Mouse (Mus musculus) forebrain, embryonic 15.5 days (tissue): Measurements from ENCODE around the gene Gm26566. TPM values are rescaled to one million over a fixed set of nuclear protein-coding genes. Genes with fewer than 3 reads are reported as not detected.
"Not testable (repeated sequence)": the region's sequence is repeated elsewhere in the genome, so short reads cannot be mapped to it uniquely, and the experiment has no call there.

ENCODE experiments used
- ATAC-seq: fragments of 200-750 bp; cut with Nextera tagmentation; replicated peaks from 2 replicates; pipeline ENCODE4 v1.8.0; 2017; ENCODE audit warnings: mild to moderate bottlenecking, moderate TSS enrichment, moderate library complexity
- H3K27ac ChIP-seq: fragments of 300-500 bp; sonication (generic); replicated peaks from 2 replicates; pipeline ENCODE4 v1.5.1; 2015; ENCODE audit warnings: mild to moderate bottlenecking, inconsistent platforms
- H3K27me3 ChIP-seq: fragments of 300-500 bp; sonication (generic); 2 replicates; pipeline ENCODE4 v1.6.1; 2015; ENCODE audit warnings: inconsistent platforms
- H3K36me3 ChIP-seq: fragments of 300-500 bp; sonication (generic); 2 replicates; pipeline ENCODE4 v1.6.1; 2015; ENCODE audit warnings: mild to moderate bottlenecking, inconsistent platforms
- H3K4me1 ChIP-seq: fragments of 300-500 bp; sonication (generic); 2 replicates; pipeline ENCODE4 v1.6.1; 2015; ENCODE audit warnings: inconsistent platforms
- H3K4me2 ChIP-seq: fragments of 300-500 bp; sonication (generic); replicated peaks from 2 replicates; pipeline ENCODE4 v1.6.1; 2015; ENCODE audit warnings: mild to moderate bottlenecking, inconsistent platforms
- H3K4me3 ChIP-seq: fragments of 300-500 bp; sonication (generic); 2 replicates; pipeline ENCODE4 v1.5.1; 2015; ENCODE audit warnings: mild to moderate bottlenecking, inconsistent platforms
- H3K9ac ChIP-seq: fragments of 300-500 bp; sonication (generic); replicated peaks from 2 replicates; pipeline ENCODE4 v1.6.1; 2015; ENCODE audit warnings: mild to moderate bottlenecking, inconsistent platforms
- H3K9me3 ChIP-seq: fragments of 300-500 bp; sonication (generic); 2 replicates; pipeline ENCODE4 v1.6.1; 2016; ENCODE audit warnings: inconsistent platforms
- WGBS: fragments of 180-500 bp; shearing (Covaris S2); methylation state at CpG from one replicate; pipeline ENCODE4 v1.1.7; 2015; ENCODE audit warnings: mixed read lengths; 5-methylcytosine and 5-hydroxymethylcytosine counted together
- polyA plus RNA-seq: library from polyadenylated mRNA; unstranded; fragments of >200 nt; fragmentation: Nextera tagmentation; extraction: Ambion mirVana; gene quantifications from 2 replicates; pipeline ENCODE4 v1.2.1, GENCODE M21; 2015

Gene Gm26566
- polyA plus RNA-seq, 1 experiment from 2014 or later = 2.3 TPM

- Histone ChIP-seq H3K36me3 (no peaks in the 10 kb centered on the region), H3K4me1 (no peaks in the 10 kb centered on the region), H3K4me2 (no peak overlapping the region), H3K9ac (no peak overlapping the region), H3K27me3 (no peaks in the 10 kb centered on the region), H3K9me3 (no peaks in the 10 kb centered on the region), H3K4me3 (no peak overlapping the region), H3K27ac (no peak overlapping the region)
- WGBS = 69% methylated on average over 7 of the region's 7 CpGs
- no peak for ATAC-seq
Measured at GRCm38 (mm10) chr4:88742771-88743371, 21.3 kb downstream of the Gm26566 start.

- H3K4me3 ChIP-seq = no peak overlapping the region
- no peak for ATAC-seq
- H3K9me3 ChIP-seq = no peaks in the 10 kb centered on the region
- H3K27me3 ChIP-seq = no peaks in the 10 kb centered on the region
- H3K36me3 ChIP-seq = no peaks in the 10 kb centered on the region
- H3K4me2 ChIP-seq = no peak overlapping the region
- H3K9ac ChIP-seq = no peak overlapping the region
- no peak overlapping the region for H3K27ac ChIP-seq
- WGBS = 55% methylated on average over 3 of the region's 3 CpGs
- no peaks in the 10 kb centered on the region for H3K4me1 ChIP-seq
Measured at GRCm38 (mm10) chr4:88744207-88744606, 22.6 kb downstream of the Gm26566 start.

- Histone ChIP-seq H3K27ac (no peak overlapping the region), H3K9ac (no peak overlapping the region), H3K9me3 (no peaks in the 10 kb centered on the region), H3K27me3 (no peaks in the 10 kb centered on the region), H3K4me2 (no peak overlapping the region), H3K4me1 (no peaks in the 10 kb centered on the region), H3K36me3 (no peaks in the 10 kb centered on the region), H3K4me3 (no peak overlapping the region)
- no peak for ATAC-seq
- 75% methylated on average over 6 of the region's 6 CpGs for WGBS
Measured at GRCm38 (mm10) chr4:88749926-88750325, 28.3 kb downstream of the Gm26566 start.

- not testable (repeated sequence) for H3K9me3 ChIP-seq, ATAC-seq, H3K9ac ChIP-seq, H3K27ac ChIP-seq, H3K27me3 ChIP-seq, H3K4me1 ChIP-seq, H3K36me3 ChIP-seq, H3K4me2 ChIP-seq, H3K4me3 ChIP-seq
- WGBS = 75% methylated on average over 15 of the region's 15 CpGs
Measured at GRCm38 (mm10) chr4:88754818-88755340, 33.3 kb downstream of the Gm26566 start, which contains the start of gene Gm13271. Gene Gm13271, plus strand, starts transcription at chr4:88754868.

- H3K27me3 ChIP-seq, H3K4me1 ChIP-seq, H3K9me3 ChIP-seq, ATAC-seq, H3K36me3 ChIP-seq: not testable (repeated sequence)
- Histone ChIP-seq H3K4me2 (peak overlapping the region; percentile 89), H3K4me3 (peak overlapping the region; percentile 47), H3K27ac (peak overlapping the region; percentile 19), H3K9ac (peak overlapping the region; percentile 35)
- WGBS = 11% methylated on average over 28 of the region's 31 CpGs
Measured at GRCm38 (mm10) chr4:88756581-88757513, 35.2 kb downstream of the Gm26566 start.

GRCm38 (mm10) chr4:88757628-88758031 is 36.0 kb downstream of the Gm26566 start:
- ATAC-seq = peak; percentile 100
- not testable (repeated sequence) for H3K27me3 ChIP-seq, H3K4me1 ChIP-seq, H3K36me3 ChIP-seq, H3K9me3 ChIP-seq
- under 1% methylated on average over 21 of the region's 21 CpGs for WGBS
- peak overlapping the region; percentile 35 for H3K9ac ChIP-seq
- H3K4me2 ChIP-seq = peak overlapping the region; percentile 89
- peak overlapping the region; percentile 19 for H3K27ac ChIP-seq
- H3K4me3 ChIP-seq = peak overlapping the region; percentile 47

GRCm38 (mm10) chr4:88758751-88759150 is 37.1 kb downstream of the Gm26566 start:
- H3K4me1 ChIP-seq, H3K27me3 ChIP-seq, H3K9me3 ChIP-seq, H3K9ac ChIP-seq, H3K4me2 ChIP-seq, H3K36me3 ChIP-seq, ATAC-seq, H3K4me3 ChIP-seq, H3K27ac ChIP-seq: not testable (repeated sequence)
- WGBS = 81% methylated on average over 9 of the region's 9 CpGs

- H3K4me1 ChIP-seq, H3K9me3 ChIP-seq, ATAC-seq, H3K36me3 ChIP-seq, H3K27me3 ChIP-seq, H3K27ac ChIP-seq: not testable (repeated sequence)
- WGBS = 33% methylated on average over 10 of the region's 14 CpGs
- peak within 1 kb of the TSS; percentile 63 for H3K4me2 ChIP-seq
- peak within 1 kb of the TSS; percentile 36 for H3K4me3 ChIP-seq
- 0 out of 2 replicates have a peak within 1 kb of the TSS, but pooled peaks have one; percentile 16 for H3K9ac ChIP-seq
Measured at GRCm38 (mm10) chr4:88759610-88760268, 38.1 kb downstream of the Gm26566 start, which contains the start of gene Gm13283. Gene Gm13283, plus strand, starts transcription at chr4:88760119.

- Histone ChIP-seq H3K4me2 (peak overlapping the region; percentile 63), H3K9ac (0 out of 2 replicates have a peak overlapping the region, but pooled peaks have one; percentile 16), H3K4me3 (peak overlapping the region; percentile 36)
- H3K36me3 ChIP-seq, H3K9me3 ChIP-seq, H3K27ac ChIP-seq, H3K4me1 ChIP-seq, H3K27me3 ChIP-seq, ATAC-seq: not testable (repeated sequence)
- WGBS = under 1% methylated on average over 24 of the region's 28 CpGs
Measured at GRCm38 (mm10) chr4:88760431-88760830, 38.8 kb downstream of the Gm26566 start.

- H3K36me3 ChIP-seq, ATAC-seq, H3K4me3 ChIP-seq, H3K9me3 ChIP-seq, H3K4me1 ChIP-seq, H3K27ac ChIP-seq, H3K4me2 ChIP-seq, H3K9ac ChIP-seq, H3K27me3 ChIP-seq: not testable (repeated sequence)
- 64% methylated on average over 6 of the region's 8 CpGs for WGBS
Measured at GRCm38 (mm10) chr4:88761776-88762175, 40.2 kb downstream of the Gm26566 start.

- WGBS = 59% methylated on average over 9 of the region's 9 CpGs
- not testable (repeated sequence) for H3K4me1 ChIP-seq, H3K9ac ChIP-seq
Measured at GRCm38 (mm10) chr4:88762341-88762740, 40.7 kb downstream of the Gm26566 start.

More at GRCm38 (mm10) chr4:88762341-88762740, 40.7 kb downstream of the Gm26566 start:
- H3K9me3 ChIP-seq, H3K27ac ChIP-seq, ATAC-seq, H3K27me3 ChIP-seq, H3K4me2 ChIP-seq, H3K4me3 ChIP-seq, H3K36me3 ChIP-seq: not testable (repeated sequence)
